Mouse (Mus musculus) C2C12 (cell line): ENCODE data around the gene Gpbp1.

Experiments used
- CTCF ChIP-seq: IDR thresholded peaks from one replicate; pipeline ENCODE4 v1.5.1; 2011; ENCODE audit not compliant: control insufficient read depth, insufficient read depth, insufficient read length
- USF1 ChIP-seq: IDR thresholded peaks from one replicate; pipeline ENCODE4 v1.6.1; 2011; ENCODE audit warnings: low read depth, mild to moderate bottlenecking, control low read depth, moderate library complexity

DNA sequence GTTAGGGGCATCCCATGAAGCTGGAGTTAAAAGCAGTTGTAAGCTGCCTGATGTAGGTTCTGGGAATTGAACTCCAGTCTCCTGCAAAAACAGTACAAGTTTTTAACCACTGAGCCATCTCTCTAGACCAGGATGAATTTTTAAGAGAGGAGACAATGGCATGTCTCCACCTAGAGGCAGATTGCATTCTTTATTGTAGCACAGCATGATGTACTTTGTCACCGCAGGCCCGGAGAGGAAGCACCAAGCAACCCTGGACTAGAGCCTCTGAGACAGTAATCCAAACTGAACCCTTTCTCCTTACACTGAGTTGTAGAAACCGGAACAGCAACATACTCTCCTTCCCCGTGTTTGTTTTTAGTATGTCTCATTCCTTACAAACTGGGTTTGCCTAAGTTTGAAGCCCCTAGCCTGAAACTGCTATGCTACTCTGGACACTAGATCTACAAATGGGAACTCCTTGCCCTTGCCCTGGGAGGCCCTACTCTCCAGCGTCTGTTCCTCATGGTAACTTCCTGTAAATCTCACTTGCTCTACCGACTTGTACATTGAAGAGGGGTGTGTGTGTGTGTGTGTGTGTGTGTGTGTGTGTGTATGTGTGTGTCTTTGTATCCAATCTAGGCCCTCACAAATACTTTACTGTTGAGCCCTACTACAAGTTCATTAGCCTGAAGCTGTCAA, 46.4 kb upstream of the Gpbp1 start:
- no peak for TF ChIP-seq USF1
- TF ChIP-seq CTCF = no peak
